Mouse (Mus musculus) megakaryocyte, embryonic 14.5 days (primary cell): ENCODE measurements around the gene Map1lc3a.

ENCODE experiments used
- FLI1 ChIP-seq: IDR thresholded peaks from 2 replicates; pipeline ENCODE4 v1.6.1; 2012; ENCODE audit warnings: low read length, inconsistent platforms, mixed read lengths
- GATA1 ChIP-seq: IDR thresholded peaks from 3 replicates; pipeline ENCODE4 v1.6.1; 2012; ENCODE audit warnings: mixed read lengths, low read length, inconsistent platforms, borderline replicate concordance

DNA sequence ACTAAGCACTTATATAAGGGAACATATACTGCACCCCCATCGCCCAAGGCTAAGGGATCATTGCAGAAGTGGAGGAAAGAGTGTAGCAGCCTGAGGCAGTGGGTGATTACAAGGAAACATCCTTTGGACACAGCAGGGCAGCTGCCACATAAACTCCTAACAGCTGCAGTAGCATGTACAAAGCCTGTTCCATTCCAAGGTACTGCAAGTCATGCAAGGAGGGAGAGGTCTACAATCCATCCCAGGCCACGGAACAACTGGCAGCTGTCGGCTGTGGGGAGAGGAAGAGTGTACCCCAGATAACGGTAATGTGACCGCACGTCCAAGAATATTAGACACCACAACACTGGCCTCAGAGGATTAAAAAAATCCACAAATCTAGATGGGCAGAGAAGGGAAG lies 10.6 kb upstream of the Map1lc3a start:
- no peak for TF ChIP-seq GATA1
- TF ChIP-seq FLI1: no peak
